Mouse (Mus musculus) inflammation-experienced regulatory T-cells, adult 6 months (primary cell): ENCODE results near the gene Tacr2. TPM values are rescaled to one million over a fixed set of nuclear protein-coding genes. Genes with fewer than 3 reads are reported as not detected.

Experiments
- ATAC-seq: one replicate; pipeline ENCODE4 v1.8.0; 2017
- polyA plus RNA-seq, 3 experiments: library from polyadenylated mRNA; unstranded; fragments of 100-300 nt; shearing (Covaris generic); gene quantifications; one replicate each; pipeline ENCODE4 v1.2.1; 2017

Tacr2 gene
- polyA plus RNA-seq = not detected

GRCm38 (mm10) chr10:62252000-62252488, at the start of gene Tacr2:
TSS of gene Tacr2 (plus strand) at chr10:62252438.
- no peak for ATAC-seq

GRCm38 (mm10) chr10:62202574-62202973, 49.7 kb upstream of the Tacr2 start:
- ATAC-seq = no peak

- ATAC-seq = no peak
These were observed 43.9 kb upstream of the Tacr2 start for GRCm38 (mm10) chr10:62208241-62208896.

GRCm38 (mm10) chr10:62211310-62211709, 40.9 kb upstream of the Tacr2 start:
- ATAC-seq = no peak

GRCm38 (mm10) chr10:62215169-62215616, 37.0 kb upstream of the Tacr2 start:
- no peak for ATAC-seq

GRCm38 (mm10) chr10:62215633-62216032, 36.6 kb upstream of the Tacr2 start:
- ATAC-seq = no peak

GRCm38 (mm10) chr10:62216595-62216994, 35.6 kb upstream of the Tacr2 start:
- ATAC-seq = no peak

GRCm38 (mm10) chr10:62217196-62217595, 35.0 kb upstream of the Tacr2 start:
- ATAC-seq = no peak

GRCm38 (mm10) chr10:62218044-62218788, 34.0 kb upstream of the Tacr2 start:
- no peak for ATAC-seq

GRCm38 (mm10) chr10:62218789-62219172, 33.5 kb upstream of the Tacr2 start:
- ATAC-seq = no peak

- ATAC-seq = no peak
These were observed 31.3 kb upstream of the Tacr2 start for GRCm38 (mm10) chr10:62220732-62221514.

GRCm38 (mm10) chr10:62221647-62222046, 30.6 kb upstream of the Tacr2 start:
- no peak for ATAC-seq

- no peak for ATAC-seq
These were observed 29.5 kb upstream of the Tacr2 start for GRCm38 (mm10) chr10:62222777-62223176.

- no peak for ATAC-seq
These were observed 28.0 kb upstream of the Tacr2 start for GRCm38 (mm10) chr10:62224231-62224630.

- ATAC-seq = no peak
These were observed 26.4 kb upstream of the Tacr2 start for GRCm38 (mm10) chr10:62225839-62226238.

- ATAC-seq = no peak
These were observed 24.1 kb upstream of the Tacr2 start for GRCm38 (mm10) chr10:62228126-62228525.

- ATAC-seq = no peak
These were observed 21.4 kb upstream of the Tacr2 start, which contains the start of gene Tspan15 for GRCm38 (mm10) chr10:62230708-62231394. TSS of gene Tspan15 (minus strand) at chr10:62231251.

- no peak for ATAC-seq
These were observed 20.9 kb upstream of the Tacr2 start for GRCm38 (mm10) chr10:62231395-62231732.

GRCm38 (mm10) chr10:62231811-62232210, 20.4 kb upstream of the Tacr2 start:
- no peak for ATAC-seq

- no peak for ATAC-seq
These were observed 16.1 kb upstream of the Tacr2 start for GRCm38 (mm10) chr10:62236165-62236564.

GRCm38 (mm10) chr10:62237205-62237604, 15.0 kb upstream of the Tacr2 start:
- ATAC-seq = no peak

- no peak for ATAC-seq
These were observed 13.6 kb upstream of the Tacr2 start for GRCm38 (mm10) chr10:62238688-62239087.

GRCm38 (mm10) chr10:62239270-62239669, 13.0 kb upstream of the Tacr2 start:
- no peak for ATAC-seq
